Mouse (Mus musculus) thymus, adult 2 months (tissue): ENCODE measurements around the gene Klhl26. TPM values are rescaled to one million over a fixed set of nuclear protein-coding genes. Genes with fewer than 3 reads are reported as not detected.
"Not testable (repeated sequence)": the region's sequence is repeated elsewhere in the genome, so short reads cannot be mapped to it uniquely, and the experiment has no call there.

ENCODE experiments used
- DNase-seq: peaks from one replicate; pipeline ENCODE4 v3.0.0; 2021
- H3K27ac ChIP-seq: fragments of 200-500 bp; 2 replicates; pipeline ENCODE4 v1.5.1; 2012; ENCODE audit warnings: low read length, control low read depth; ENCODE audit not compliant: control insufficient read depth, insufficient read depth
- H3K27me3 ChIP-seq: fragments of 200-500 bp; 2 replicates; pipeline ENCODE4 v1.6.1; 2012; ENCODE audit warnings: mild to moderate bottlenecking, low read length, moderate library complexity, mixed read lengths; ENCODE audit not compliant: control insufficient read depth, insufficient read depth
- H3K36me3 ChIP-seq: fragments of 200-500 bp; 2 replicates; pipeline ENCODE4 v1.6.1; 2012; ENCODE audit warnings: mild to moderate bottlenecking, low read length, moderate library complexity; ENCODE audit not compliant: control insufficient read depth, insufficient read depth
- H3K4me1 ChIP-seq: fragments of 200-500 bp; replicated peaks from 2 replicates; pipeline ENCODE4 v1.6.1; 2012; ENCODE audit warnings: low read length; ENCODE audit not compliant: control insufficient read depth, insufficient read depth
- H3K4me3 ChIP-seq: fragments of 200-500 bp; 2 replicates; pipeline ENCODE4 v1.5.1; 2012; ENCODE audit warnings: mild to moderate bottlenecking, low read length, control low read depth, moderate library complexity; ENCODE audit not compliant: control insufficient read depth, insufficient read depth
- CTCF ChIP-seq: fragments of 200-500 bp; IDR thresholded peaks from 2 replicates; pipeline ENCODE4 v1.5.1; 2012; ENCODE audit warnings: mild to moderate bottlenecking, control low read depth, low read length, moderate library complexity, borderline replicate concordance; ENCODE audit not compliant: control insufficient read depth, poor library complexity, insufficient read depth; ENCODE audit errors: extremely low read depth
- POLR2A ChIP-seq: fragments of 200-500 bp; IDR thresholded peaks from 2 replicates; pipeline ENCODE4 v1.6.1; 2012; ENCODE audit warnings: mild to moderate bottlenecking, low read length, control low read depth, moderate library complexity; ENCODE audit not compliant: control insufficient read depth, poor library complexity, insufficient read depth; ENCODE audit errors: extremely low read depth
- WGBS: fragments of 180-500 bp; shearing (Covaris S2); methylation state at CpG from one replicate; pipeline ENCODE4 v1.1.7; 2018; 5-methylcytosine and 5-hydroxymethylcytosine counted together
- polyA plus RNA-seq: library from polyadenylated mRNA; depleted of rRNA; stranded (reverse); fragments of >200 nt; gene quantifications from 2 replicates; pipeline ENCODE4 v1.2.3, GENCODE M21; 2012

Klhl26 gene
- polyA plus RNA-seq, 1 experiment: 44.6 TPM

GRCm38 (mm10) chr8:70513441-70513840 is 36.7 kb upstream of the Klhl26 start:
- no peak overlapping the region for H3K27ac ChIP-seq
- no peak overlapping the region for H3K4me3 ChIP-seq
- H3K4me1 ChIP-seq: peaks cover 17% of the 10 kb centered on the region
- whole genome bisulfite sequencing: 55% methylated on average over 2 of the region's 2 CpGs
- H3K36me3 ChIP-seq: peaks cover 7% of the 10 kb centered on the region; the same call in 1 of the 2 replicates
- no peaks in the 10 kb centered on the region for H3K27me3 ChIP-seq
- no peak for TF ChIP-seq CTCF
- TF ChIP-seq POLR2A: no peak
- no peak for DNase-seq

- no peak for DNase-seq
- H3K4me1 ChIP-seq: peaks cover 17% of the 10 kb centered on the region
- TF ChIP-seq POLR2A (no peak), CTCF (no peak)
- no peak overlapping the region for H3K27ac ChIP-seq
- WGBS: 53% methylated on average over 11 of the region's 11 CpGs
- H3K36me3 ChIP-seq: peaks cover 6% of the 10 kb centered on the region; the same call in 1 of the 2 replicates
- no peaks in the 10 kb centered on the region for H3K27me3 ChIP-seq
- no peak overlapping the region for H3K4me3 ChIP-seq
Observed at GRCm38 (mm10) chr8:70512253-70512903, 35.6 kb upstream of the Klhl26 start.

GRCm38 (mm10) chr8:70511770-70512169 is 35.0 kb upstream of the Klhl26 start:
- 94% methylated on average over 2 of the region's 2 CpGs for WGBS
- peaks cover 18% of the 10 kb centered on the region for H3K4me1 ChIP-seq
- no peak for TF ChIP-seq POLR2A
- peaks cover 6% of the 10 kb centered on the region; the same call in 1 of the 2 replicates for H3K36me3 ChIP-seq
- H3K27me3 ChIP-seq: no peaks in the 10 kb centered on the region
- H3K27ac ChIP-seq: no peak overlapping the region
- H3K4me3 ChIP-seq: no peak overlapping the region
- DNase-seq: no peak

GRCm38 (mm10) chr8:70511174-70511573 is 34.4 kb upstream of the Klhl26 start:
- H3K36me3 ChIP-seq, H3K27me3 ChIP-seq, DNase-seq: not testable (repeated sequence)
- H3K4me1 ChIP-seq: peaks cover 19% of the 10 kb centered on the region
- peak overlapping the region; percentile 88 for H3K4me3 ChIP-seq
- WGBS: 61% methylated on average over 6 of the region's 6 CpGs
- H3K27ac ChIP-seq: peak overlapping the region; percentile 89; the same call in 1 of the 2 replicates

GRCm38 (mm10) chr8:70510228-70510915 is 33.6 kb upstream of the Klhl26 start, which contains the start of gene Uba52:
Gene Uba52 (minus strand): TSS chr8:70510801.
- under 1% methylated on average over 74 of the region's 74 CpGs for WGBS
- Histone ChIP-seq H3K27ac (peak within 1 kb of the TSS; percentile 89), H3K27me3 (no peaks in the 10 kb centered on the region), H3K4me1 (peaks cover 26% of the 10 kb centered on the region), H3K36me3 (peaks cover 6% of the 10 kb centered on the region; the same call in 1 of the 2 replicates), H3K4me3 (peak within 1 kb of the TSS; percentile 88)
- DNase-seq: peak; percentile 96
- TF ChIP-seq POLR2A: peak; percentile 91
- no peak for TF ChIP-seq CTCF

- TF ChIP-seq POLR2A (no peak), CTCF (no peak)
- DNase-seq: no peak
- peaks cover 6% of the 10 kb centered on the region; the same call in 1 of the 2 replicates for H3K36me3 ChIP-seq
- H3K27me3 ChIP-seq: no peaks in the 10 kb centered on the region
- no peak overlapping the region for H3K27ac ChIP-seq
- H3K4me1 ChIP-seq: peaks cover 26% of the 10 kb centered on the region
- WGBS: 10% methylated on average over 25 of the region's 25 CpGs
- peak overlapping the region; percentile 88 for H3K4me3 ChIP-seq
Observed at GRCm38 (mm10) chr8:70509281-70509952, 32.6 kb upstream of the Klhl26 start.

GRCm38 (mm10) chr8:70507027-70507393 is 30.2 kb upstream of the Klhl26 start:
- no peak overlapping the region for H3K27ac ChIP-seq
- no peaks in the 10 kb centered on the region for H3K27me3 ChIP-seq
- no peak overlapping the region for H3K4me3 ChIP-seq
- TF ChIP-seq CTCF (no peak), POLR2A (no peak)
- peaks cover 26% of the 10 kb centered on the region for H3K4me1 ChIP-seq
- 86% methylated on average over 5 of the region's 5 CpGs for WGBS
- peaks cover 6% of the 10 kb centered on the region; the same call in 1 of the 2 replicates for H3K36me3 ChIP-seq
- no peak for DNase-seq
